ENCODE assay signal across 8 mouse cellular contexts in genomic region chr13:9276856-9277620, GRCm38 (mm10). TPM values are rescaled to one million over a fixed set of nuclear protein-coding genes. Genes with fewer than 3 reads are reported as not detected.
DNase-seq lines count a peak whose midpoint lies in the region; ATAC-seq and TF ChIP-seq lines count a peak whose summit lies in the region.

No protein-coding gene starts in this region.

- peak; percentile 18 for DNase-seq in heart, postnatal 0 days (ENCODE audit: low spot score)
- DNase-seq in layer of hippocampus, postnatal 14 days (ENCODE audit: low spot score in 2 of 2): peak; percentile 35 to 73
- peak; percentile 59 for DNase-seq in lung, postnatal 10 days
- DNase-seq in retina, adult 2 months (ENCODE audit: low read depth, low spot score): peak; percentile 18
- DNase-seq in urinary bladder, postnatal 4 days (ENCODE audit: low spot score in 2 of 2): peak; percentile 52 to 66

- no peak for TF ChIP-seq POLR2A in ES-Bruce4 (IDR thresholded peaks at IDR 0.05; ENCODE audit: insufficient read depth, low read length)
- TF ChIP-seq POLR2A in bone marrow macrophage, adult 2 months (IDR thresholded peaks at IDR 0.05; ENCODE audit: borderline replicate concordance, low read depth, low read length): no peak

- H3K36me3 ChIP-seq in ES-Bruce4 (ENCODE audit: control insufficient read depth, insufficient read depth, low read length, poor library complexity, severe bottlenecking): no peaks in the 10 kb centered on the region
- H3K36me3 ChIP-seq in forebrain, embryonic 12.5 days (replicated peaks): no peaks in the 10 kb centered on the region
- no peaks in the 10 kb centered on the region for H3K36me3 ChIP-seq in heart, postnatal 0 days (replicated peaks; ENCODE audit: control insufficient read depth, insufficient read depth, low read length)

- H3K9me3 ChIP-seq in ES-Bruce4 (replicated peaks; ENCODE audit: control insufficient read depth, insufficient read depth, low read length, poor library complexity, severe bottlenecking): no peaks in the 10 kb centered on the region
- no peaks in the 10 kb centered on the region for H3K9me3 ChIP-seq in forebrain, embryonic 12.5 days
- H3K9me3 ChIP-seq in heart, postnatal 0 days (replicated peaks; ENCODE audit: control insufficient read depth, low read length): no peaks in the 10 kb centered on the region

- peak overlapping the region; percentile 97 for H3K9ac ChIP-seq in ES-Bruce4 (ENCODE audit: low read depth, poor library complexity, severe bottlenecking)
- peak overlapping the region; percentile 93 for H3K9ac ChIP-seq in forebrain, embryonic 12.5 days
- peak overlapping the region; percentile 94 for H3K9ac ChIP-seq in heart, postnatal 0 days (replicated peaks; ENCODE audit: low read depth, low read length)

- H3K4me1 ChIP-seq in ES-Bruce4 (ENCODE audit: control insufficient read depth, insufficient read depth, low read length): no peaks in the 10 kb centered on the region
- peaks cover 11% of the 10 kb centered on the region for H3K4me1 ChIP-seq in bone marrow macrophage, adult 2 months (ENCODE audit: control insufficient read depth, insufficient read depth, low read length)
- peaks cover 32% of the 10 kb centered on the region for H3K4me1 ChIP-seq in forebrain, embryonic 12.5 days
- H3K4me1 ChIP-seq in heart, postnatal 0 days (ENCODE audit: control insufficient read depth, insufficient read depth): peaks cover 28% of the 10 kb centered on the region

- TF ChIP-seq EP300 in ES-Bruce4 (IDR thresholded peaks at IDR 0.05; ENCODE audit: insufficient read depth, low read depth, low read length): no peak
- no peak for TF ChIP-seq EP300 in heart, postnatal 0 days (IDR thresholded peaks at IDR 0.05; ENCODE audit: low read depth)

- H3K27ac ChIP-seq in ES-Bruce4 (ENCODE audit: insufficient read depth, low read length): no peak overlapping the region
- H3K27ac ChIP-seq in bone marrow macrophage, adult 2 months (ENCODE audit: insufficient read depth, low read depth, low read length): peak overlapping the region; percentile 67
- peak overlapping the region; percentile 99 for H3K27ac ChIP-seq in forebrain, embryonic 12.5 days
- H3K27ac ChIP-seq in heart, postnatal 0 days (ENCODE audit: low read depth): peak overlapping the region; percentile 95

- H3K4me2 ChIP-seq in forebrain, embryonic 12.5 days: peak overlapping the region; percentile 78
- H3K4me2 ChIP-seq in heart, postnatal 0 days (ENCODE audit: low read depth, low read length): peak overlapping the region; percentile 90

- peak; percentile 79 for ATAC-seq in forebrain, embryonic 12.5 days (ENCODE audit: low FRiP score)
- ATAC-seq in heart, postnatal 0 days (ENCODE audit: insufficient read depth, low read depth): peak; percentile 63

- H3K4me3 ChIP-seq in ES-Bruce4 (ENCODE audit: low read depth, low read length): peak overlapping the region; percentile 91
- H3K4me3 ChIP-seq in bone marrow macrophage, adult 2 months (ENCODE audit: insufficient read depth, low read length): peak overlapping the region; percentile 86
- H3K4me3 ChIP-seq in forebrain, embryonic 12.5 days (replicated peaks): peak overlapping the region; percentile 90
- peak overlapping the region; percentile 91 for H3K4me3 ChIP-seq in heart, postnatal 0 days (ENCODE audit: low read depth, low read length)

- WGBS in forebrain, embryonic 12.5 days: under 1% methylated on average over 55 of the region's 75 CpGs
- WGBS in heart, postnatal 0 days: under 1% methylated on average over 50 of the region's 75 CpGs

- no peak for TF ChIP-seq CTCF in ES-Bruce4 (IDR thresholded peaks at IDR 0.05; ENCODE audit: low read depth, low read length)
- TF ChIP-seq CTCF in bone marrow macrophage, adult 2 months (IDR thresholded peaks at IDR 0.05; ENCODE audit: low read depth, low read length): no peak
- no peak for TF ChIP-seq CTCF in heart, postnatal 0 days (IDR thresholded peaks at IDR 0.05; ENCODE audit: low read depth)

- no peaks in the 10 kb centered on the region for H3K27me3 ChIP-seq in ES-Bruce4 (ENCODE audit: control insufficient read depth, insufficient read depth, low read length, poor library complexity, severe bottlenecking)
- H3K27me3 ChIP-seq in forebrain, embryonic 12.5 days: no peaks in the 10 kb centered on the region
- H3K27me3 ChIP-seq in heart, postnatal 0 days (ENCODE audit: control insufficient read depth, insufficient read depth, low read length): no peaks in the 10 kb centered on the region

RNA-seq across cellular contexts. Expression of gene Dip2c, which starts 0.7 kb away (rescaled TPM):
- 7.7 and 8.4 TPM in 2 replicates for polyA plus RNA-seq in ES-Bruce4 (2011; ENCODE audit: insufficient read depth, insufficient read length, low read depth, missing spikeins)
- 1.5 and 2.1 TPM in 2 replicates for polyA plus RNA-seq in bone marrow macrophage, adult 2 months (2012; ENCODE audit: insufficient read depth, insufficient read length, missing spikeins)
- 10.4 and 10.5 TPM in 2 replicates for polyA plus RNA-seq in forebrain, embryonic 12.5 days (2016; fragmentation: Nextera tagmentation; extraction: Ambion mirVana)
- 55.8 and 63.6 TPM in 2 replicates for total RNA-seq in heart, postnatal 0 days (2014; rRNA removed; ENCODE audit: low replicate concordance)
- polyA plus RNA-seq in heart, postnatal 0 days (2015; fragmentation: Nextera tagmentation; extraction: Ambion mirVana): 6.1 and 7.1 TPM in 2 replicates
- 10 to 100 TPM; 65.7 to 71.0 TPM for total RNA-seq in layer of hippocampus, postnatal 14 days (2021)
